Mouse (Mus musculus) cerebellum, adult 2 months (tissue): ENCODE measurements around the gene Ahcyl2.
A peak's percentile ranks its signal among the peaks of the same experiment; 100 is the strongest.

Source experiments
- CTCF ChIP-seq: fragments of 200-500 bp; IDR thresholded peaks from 2 replicates; pipeline ENCODE4 v1.5.1; 2011; ENCODE audit warnings: low read depth, mild to moderate bottlenecking, control low read depth, low read length, moderate library complexity, borderline replicate concordance; ENCODE audit not compliant: insufficient read depth
- POLR2A ChIP-seq: fragments of 200-500 bp; IDR thresholded peaks from 2 replicates; pipeline ENCODE4 v1.6.1; 2011; ENCODE audit warnings: low read length, control low read depth, borderline replicate concordance; ENCODE audit not compliant: insufficient read depth

GRCm38 (mm10) chr6:29767813-29768660 lies at the start of gene Ahcyl2:
- TF ChIP-seq CTCF (no peak), POLR2A (peak; percentile 73)
